Comparison of ENCODE assay signal across 23 mouse cellular contexts in genomic region chr2:112910579-112910978, GRCm38 (mm10).
"Had no signal": no experiment of that assay in that cellular context is flagged by ENCODE, and none has a peak within 500 bp of the region (broad histone marks: within the 10 kb centered on the region; RNA-seq: fewer than 3 reads in every experiment).

No protein-coding gene starts in this region.

- H3K9ac ChIP-seq: liver, postnatal 0 days; lung, embryonic 15.5 days; midbrain, embryonic 12.5 days; neural tube, embryonic 13.5 days; neural tube, embryonic 15.5 days had no signal

- ATAC-seq: liver, postnatal 0 days; lung, postnatal 0 days; midbrain, embryonic 16.5 days had no signal

- H3K36me3 ChIP-seq: lung, embryonic 15.5 days; midbrain, embryonic 10.5 days; midbrain, embryonic 12.5 days; neural tube, embryonic 13.5 days; neural tube, embryonic 15.5 days had no signal

- H3K4me2 ChIP-seq: lung, embryonic 15.5 days; midbrain, embryonic 12.5 days; neural tube, embryonic 13.5 days; neural tube, embryonic 15.5 days had no signal

- H3K4me3 ChIP-seq: lung, embryonic 15.5 days; megakaryocyte, embryonic 14.5 days; midbrain, embryonic 10.5 days; midbrain, embryonic 12.5 days; myocyte; neural tube, embryonic 13.5 days; neural tube, embryonic 15.5 days had no signal

- H3K9me3 ChIP-seq: lung, embryonic 15.5 days; megakaryocyte, embryonic 14.5 days; midbrain, embryonic 10.5 days; midbrain, embryonic 12.5 days; neural tube, embryonic 13.5 days; neural tube, embryonic 15.5 days had no signal

- DNase-seq: liver, postnatal 0 days; lung, adult 2 months; lung, postnatal 14 days; lung, postnatal 36 days; midbrain, embryonic 14.5 days; retina, postnatal 1 day; right cerebral cortex, adult 18-20 months; right cerebral cortex, postnatal 14 days; right cerebral cortex, postnatal 4 days; spleen, adult 18-20 months; thymus, adult 2 months; thymus, postnatal 25 days; thymus, postnatal 4 days had no signal

- H3K27me3 ChIP-seq: lung, embryonic 15.5 days; megakaryocyte, embryonic 14.5 days; midbrain, embryonic 12.5 days; neural tube, embryonic 13.5 days; neural tube, embryonic 15.5 days had no signal

- H3K4me1 ChIP-seq: lung, embryonic 15.5 days; megakaryocyte, embryonic 14.5 days; midbrain, embryonic 10.5 days; midbrain, embryonic 12.5 days; neural tube, embryonic 15.5 days had no signal

- H3K27ac ChIP-seq: lung, embryonic 15.5 days; macrophage; midbrain, embryonic 10.5 days; midbrain, embryonic 12.5 days; neural tube, embryonic 13.5 days; neural tube, embryonic 15.5 days had no signal
